Mouse (Mus musculus) 416B (cell line): ENCODE measurements around the gene Lrrc4.

ENCODE experiments used
- DNase-seq: peaks from one replicate; pipeline ENCODE4 v3.0.0; 2011; ENCODE audit warnings: low read depth

Gene Lrrc4

DNA sequence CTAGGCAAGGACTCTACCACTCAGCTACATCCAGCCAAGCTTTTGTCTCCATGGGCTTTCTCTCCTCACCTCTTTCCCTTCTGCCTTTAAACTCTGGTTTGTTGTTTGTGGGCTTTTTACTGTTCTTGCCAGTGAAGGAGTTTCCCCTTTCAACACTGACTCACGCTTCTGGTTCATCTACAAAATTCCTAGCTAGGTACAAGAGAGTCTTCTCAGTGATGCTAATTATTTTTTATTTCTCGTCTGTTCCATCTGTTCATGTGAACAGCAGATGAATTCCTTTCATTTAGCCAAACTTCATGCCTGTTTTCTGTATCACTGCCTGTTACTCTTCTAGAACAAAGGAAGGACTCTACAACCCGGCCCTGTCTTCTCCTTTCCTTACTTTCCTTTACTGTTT is 215.6 kb downstream of the Lrrc4 start:
- no peak for DNase-seq

DNA sequence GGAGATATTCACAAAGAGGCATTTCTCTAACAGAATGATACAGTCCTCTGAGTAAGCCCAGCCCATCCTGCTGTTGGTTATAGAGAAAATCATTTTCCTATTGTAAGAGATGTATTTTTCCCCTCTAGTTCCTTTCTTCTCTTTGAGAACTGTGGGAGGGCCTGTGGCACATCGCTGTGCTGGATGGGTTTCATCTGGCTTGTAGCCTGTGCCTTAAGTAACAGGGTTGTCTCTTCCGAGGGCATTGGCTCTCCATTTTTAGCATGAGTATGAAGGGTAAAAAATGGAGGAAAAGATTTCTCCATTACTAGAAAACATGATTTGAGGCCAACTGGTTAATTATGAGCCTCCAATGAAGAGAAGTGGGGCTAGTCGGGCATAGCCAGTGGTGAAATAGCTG is 216.1 kb downstream of the Lrrc4 start:
- no peak for DNase-seq

- no peak for DNase-seq
Observed at GRCm38 (mm10) chr6:28614856-28615255, 216.7 kb downstream of the Lrrc4 start.

DNA sequence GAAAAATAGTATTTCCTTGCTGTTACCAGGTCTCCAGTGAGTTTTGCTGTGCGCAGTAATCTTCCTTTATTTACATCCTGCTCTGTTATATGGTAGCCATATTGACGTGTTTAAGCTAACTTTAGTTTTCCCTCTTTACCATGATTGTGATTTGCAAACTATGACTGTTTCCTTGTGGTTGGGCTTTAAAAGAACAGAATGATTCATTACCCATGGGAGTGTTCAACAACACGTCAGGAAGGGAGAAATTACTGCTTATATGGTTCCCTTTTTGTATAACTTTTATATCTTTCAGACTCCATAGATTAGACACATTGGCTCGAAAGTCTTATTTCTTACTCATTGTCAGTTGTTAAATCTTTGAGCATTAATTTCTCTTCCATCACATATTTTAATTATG is 218.1 kb downstream of the Lrrc4 start:
- DNase-seq, result peak; percentile 38
